Mouse (Mus musculus): Measurements from ENCODE around the gene Frmd4a. TPM values are rescaled to one million over a fixed set of nuclear protein-coding genes. Genes with fewer than 3 reads are reported as not detected.
"Not testable (repeated sequence)": the region's sequence is repeated elsewhere in the genome, so short reads cannot be mapped to it uniquely, and the experiment has no call there.

The Frmd4a gene
- polyA plus RNA-seq, 1 experiment from 2014 or later = 13.7 TPM

DNA sequence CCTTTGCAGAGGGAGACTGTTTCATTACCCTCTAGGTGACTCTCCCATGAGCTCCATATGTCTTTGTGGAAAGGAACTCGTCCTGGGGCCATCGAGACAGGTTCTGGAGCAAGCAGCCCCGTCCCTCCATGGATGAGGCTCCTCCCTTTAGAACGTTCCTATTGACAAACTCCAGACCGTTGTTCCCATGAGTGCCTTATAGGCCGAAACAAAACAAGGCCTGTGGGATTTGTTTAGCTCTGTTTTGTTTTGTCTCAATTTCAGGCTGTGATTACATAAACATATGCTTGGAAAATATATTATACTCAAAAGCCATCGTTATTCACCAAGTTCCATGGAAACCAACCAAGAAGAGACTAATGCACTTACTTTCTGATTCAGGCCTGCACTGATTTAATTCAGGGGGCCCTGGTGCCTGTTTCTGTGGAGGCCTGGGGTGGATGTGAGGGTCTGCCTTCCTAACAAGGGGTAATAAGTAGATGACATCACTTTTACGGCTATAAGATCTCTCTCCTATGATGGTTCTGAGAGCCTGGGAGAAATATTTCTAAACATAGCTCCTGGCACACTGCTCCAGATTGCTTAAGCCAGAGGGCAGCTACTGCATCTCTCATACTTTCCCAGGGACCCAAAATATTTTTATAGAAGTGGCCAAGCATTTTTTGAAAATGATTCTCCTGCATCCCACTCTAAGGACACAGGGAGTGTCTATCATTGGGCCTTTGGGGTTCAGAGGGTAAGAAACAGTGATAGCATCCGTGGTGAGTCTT is 308.9 kb downstream of the Frmd4a start:
- H3K4me3 ChIP-seq (ENCODE audit: low read length) = no peak overlapping the region
- peaks cover 10% of the 10 kb centered on the region for H3K4me1 ChIP-seq (ENCODE audit: control insufficient read depth, insufficient read depth, low read length)
- H3K27me3 ChIP-seq (replicated peaks; ENCODE audit: control insufficient read depth, insufficient read depth, low read length) = no peaks in the 10 kb centered on the region
- no peak overlapping the region for H3K9ac ChIP-seq (ENCODE audit: low read depth, low read length)
- peak; percentile 76 for ATAC-seq
- no peaks in the 10 kb centered on the region for H3K36me3 ChIP-seq (ENCODE audit: control insufficient read depth, insufficient read depth, low read length)
- 44% methylated on average over 9 of the region's 9 CpGs for WGBS
- no peaks in the 10 kb centered on the region for H3K9me3 ChIP-seq (ENCODE audit: control insufficient read depth, low read length)
- H3K27ac ChIP-seq (ENCODE audit: low read length) = peak overlapping the region; percentile 73
- H3K4me2 ChIP-seq (ENCODE audit: low read depth, low read length) = no peak overlapping the region

DNA sequence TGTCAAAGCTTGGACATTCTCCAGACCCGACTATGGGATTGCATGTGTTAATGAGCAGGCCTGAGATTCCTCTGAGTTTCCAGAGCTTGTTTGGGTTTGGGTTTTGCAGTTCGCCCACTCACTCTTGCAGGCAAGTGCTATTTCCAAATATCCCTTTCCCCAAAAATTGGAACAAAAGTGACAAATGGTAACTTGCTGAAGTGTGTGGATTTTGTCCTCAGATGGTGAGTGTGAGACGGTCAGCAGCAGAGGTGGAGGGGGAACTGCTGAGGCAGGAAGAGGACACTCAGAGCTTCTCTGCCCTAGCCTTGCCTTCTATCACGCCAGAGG is 309.5 kb downstream of the Frmd4a start:
- H3K4me2 ChIP-seq (ENCODE audit: low read depth, low read length) = no peak overlapping the region
- H3K27me3 ChIP-seq (replicated peaks; ENCODE audit: control insufficient read depth, insufficient read depth, low read length) = no peaks in the 10 kb centered on the region
- H3K27ac ChIP-seq (ENCODE audit: low read length) = peak overlapping the region; percentile 73
- H3K9ac ChIP-seq (ENCODE audit: low read depth, low read length) = no peak overlapping the region
- peaks cover 14% of the 10 kb centered on the region for H3K4me1 ChIP-seq (ENCODE audit: control insufficient read depth, insufficient read depth, low read length)
- peak; percentile 38 for ATAC-seq
- no peaks in the 10 kb centered on the region for H3K36me3 ChIP-seq (ENCODE audit: control insufficient read depth, insufficient read depth, low read length)
- no peaks in the 10 kb centered on the region for H3K9me3 ChIP-seq (ENCODE audit: control insufficient read depth, low read length)
- no peak overlapping the region for H3K4me3 ChIP-seq (ENCODE audit: low read length)
- 52% methylated on average over 4 of the region's 4 CpGs for WGBS

DNA sequence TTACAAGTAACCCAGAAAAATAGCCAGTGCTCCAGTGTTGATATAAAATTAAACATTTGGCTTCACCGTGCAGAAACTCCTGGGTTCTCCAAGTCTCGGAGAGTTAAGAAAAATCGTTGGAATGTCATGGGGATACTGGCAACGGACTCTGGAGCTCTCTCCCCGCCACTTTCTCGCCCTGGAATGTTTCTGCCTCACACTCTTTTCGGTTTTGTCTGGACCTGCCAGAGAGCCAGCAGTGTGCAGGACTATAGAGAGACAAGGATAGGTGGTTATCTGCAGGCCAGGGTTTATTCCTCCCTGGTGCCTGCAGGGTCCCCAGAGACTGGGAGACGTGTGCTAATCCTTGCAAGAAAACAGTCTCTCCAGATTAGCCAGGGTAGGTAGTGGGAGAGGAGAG is 314.9 kb downstream of the Frmd4a start:
- Histone ChIP-seq H3K27me3 (replicated peaks; ENCODE audit: control insufficient read depth, insufficient read depth, low read length) (no peaks in the 10 kb centered on the region), H3K9ac (ENCODE audit: low read depth, low read length) (no peak overlapping the region), H3K9me3 (ENCODE audit: control insufficient read depth, low read length) (no peaks in the 10 kb centered on the region), H3K4me3 (ENCODE audit: low read length) (no peak overlapping the region), H3K4me1 (ENCODE audit: control insufficient read depth, insufficient read depth, low read length) (peaks cover 21% of the 10 kb centered on the region), H3K4me2 (ENCODE audit: low read depth, low read length) (no peak overlapping the region), H3K36me3 (ENCODE audit: control insufficient read depth, insufficient read depth, low read length) (no peaks in the 10 kb centered on the region), H3K27ac (ENCODE audit: low read length) (peak overlapping the region; percentile 43; the same call in 1 of the 2 replicates)
- 45% methylated on average over 8 of the region's 8 CpGs for WGBS
- no peak for ATAC-seq

DNA sequence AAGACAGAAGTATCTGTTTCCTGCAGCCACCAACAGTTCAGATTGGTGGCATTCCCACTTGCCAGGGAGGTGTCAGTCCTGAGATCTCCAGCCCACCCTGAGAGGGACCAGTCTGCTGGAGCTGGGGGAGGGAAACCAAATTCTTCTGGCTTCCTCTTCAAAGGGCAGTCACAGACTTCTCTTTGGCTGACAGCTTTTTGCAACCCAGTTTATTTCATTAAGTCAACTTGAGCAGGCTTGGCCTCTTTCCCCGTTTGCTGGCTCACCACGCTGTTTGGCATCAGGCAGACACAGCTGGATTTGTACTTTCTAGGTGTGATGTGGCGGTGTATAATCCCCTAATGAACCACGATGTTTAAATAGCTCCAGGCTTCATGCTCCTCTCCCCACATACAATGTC is 316.7 kb downstream of the Frmd4a start:
- Histone ChIP-seq H3K27me3 (replicated peaks; ENCODE audit: control insufficient read depth, insufficient read depth, low read length) (no peaks in the 10 kb centered on the region), H3K4me2 (ENCODE audit: low read depth, low read length) (no peak overlapping the region), H3K4me3 (ENCODE audit: low read length) (no peak overlapping the region), H3K9me3 (ENCODE audit: control insufficient read depth, low read length) (no peaks in the 10 kb centered on the region), H3K27ac (ENCODE audit: low read length) (peak overlapping the region; percentile 25; the same call in 1 of the 2 replicates), H3K4me1 (ENCODE audit: control insufficient read depth, insufficient read depth, low read length) (peaks cover 16% of the 10 kb centered on the region), H3K36me3 (ENCODE audit: control insufficient read depth, insufficient read depth, low read length) (no peaks in the 10 kb centered on the region), H3K9ac (ENCODE audit: low read depth, low read length) (no peak overlapping the region)
- ATAC-seq = peak; percentile 31; the same call in 1 of the 2 replicates
- 29% methylated on average over 4 of the region's 4 CpGs for WGBS

DNA sequence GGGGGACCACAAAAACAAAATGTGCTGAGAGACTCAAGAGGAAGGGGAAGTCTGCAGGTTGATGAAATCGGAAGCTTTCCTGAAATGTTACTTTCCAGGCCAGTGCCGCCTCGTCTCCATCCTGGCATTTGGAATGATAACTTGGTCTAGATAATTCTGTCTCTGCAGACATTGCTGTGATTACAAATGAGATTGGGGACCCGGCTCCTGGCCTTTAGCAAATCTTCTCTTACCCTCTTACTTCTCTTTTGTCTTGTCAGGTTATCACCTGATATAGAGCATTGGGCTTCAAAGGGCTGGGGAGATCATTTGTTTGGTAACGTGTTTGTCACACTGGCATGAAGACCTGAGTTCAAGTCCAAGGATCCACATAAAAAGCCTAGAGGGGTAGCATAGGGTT is 317.4 kb downstream of the Frmd4a start:
- no peak for ATAC-seq
- WGBS = 81% methylated on average over 5 of the region's 5 CpGs
- Histone ChIP-seq H3K9me3 (ENCODE audit: control insufficient read depth, low read length) (no peaks in the 10 kb centered on the region), H3K4me2 (ENCODE audit: low read depth, low read length) (no peak overlapping the region), H3K9ac (ENCODE audit: low read depth, low read length) (no peak overlapping the region), H3K36me3 (ENCODE audit: control insufficient read depth, insufficient read depth, low read length) (no peaks in the 10 kb centered on the region), H3K27ac (ENCODE audit: low read length) (no peak overlapping the region), H3K27me3 (replicated peaks; ENCODE audit: control insufficient read depth, insufficient read depth, low read length) (no peaks in the 10 kb centered on the region), H3K4me1 (ENCODE audit: control insufficient read depth, insufficient read depth, low read length) (peaks cover 16% of the 10 kb centered on the region), H3K4me3 (ENCODE audit: low read length) (no peak overlapping the region)

DNA sequence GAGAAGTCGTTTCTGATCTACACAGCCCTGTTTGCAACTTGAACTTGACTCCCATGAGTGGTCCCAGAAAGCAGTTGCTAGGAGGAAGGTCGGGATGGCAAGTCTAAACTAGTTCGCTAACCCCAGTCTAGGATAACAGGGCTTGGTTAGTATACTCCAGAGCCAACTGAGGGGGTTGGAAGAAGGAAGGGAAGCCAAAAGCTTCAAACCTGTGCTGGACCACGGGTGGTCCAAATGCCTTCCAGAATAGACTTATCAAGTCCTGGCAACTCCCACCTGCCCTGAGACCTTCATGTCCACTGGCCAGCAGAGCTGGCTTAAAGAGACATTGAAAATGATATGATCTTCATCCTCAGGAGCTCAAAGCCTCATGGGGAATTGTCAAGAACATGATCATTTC is 318.4 kb downstream of the Frmd4a start:
- Histone ChIP-seq H3K4me1 (ENCODE audit: control insufficient read depth, insufficient read depth, low read length) (peaks cover 16% of the 10 kb centered on the region), H3K9ac (ENCODE audit: low read depth, low read length) (no peak overlapping the region), H3K4me3 (ENCODE audit: low read length) (no peak overlapping the region), H3K27ac (ENCODE audit: low read length) (no peak overlapping the region), H3K27me3 (replicated peaks; ENCODE audit: control insufficient read depth, insufficient read depth, low read length) (no peaks in the 10 kb centered on the region), H3K36me3 (ENCODE audit: control insufficient read depth, insufficient read depth, low read length) (no peaks in the 10 kb centered on the region), H3K9me3 (ENCODE audit: control insufficient read depth, low read length) (no peaks in the 10 kb centered on the region), H3K4me2 (ENCODE audit: low read depth, low read length) (no peak overlapping the region)
- ATAC-seq = no peak
- 73% methylated on average over 4 of the region's 4 CpGs for WGBS

DNA sequence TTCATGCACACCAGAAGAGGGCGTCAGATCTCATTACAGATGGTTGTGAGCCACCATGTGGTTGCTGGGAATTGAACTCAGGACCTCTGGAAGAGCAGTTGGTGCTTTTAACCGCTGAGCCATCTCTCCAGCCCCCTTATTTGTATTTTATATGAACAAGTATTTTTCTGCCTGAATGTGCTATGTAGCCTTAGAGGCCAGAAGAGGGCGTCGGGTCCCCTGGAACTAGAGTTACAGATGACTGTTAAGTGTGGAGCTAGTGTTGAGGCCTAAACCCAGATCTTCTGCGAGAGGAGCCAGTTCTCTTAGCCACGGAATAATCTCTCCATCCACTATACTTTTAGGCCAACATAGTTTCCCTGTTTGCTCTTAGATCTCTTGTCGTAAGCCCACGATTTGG is 320.8 kb downstream of the Frmd4a start:
- not testable (repeated sequence) for ATAC-seq

DNA sequence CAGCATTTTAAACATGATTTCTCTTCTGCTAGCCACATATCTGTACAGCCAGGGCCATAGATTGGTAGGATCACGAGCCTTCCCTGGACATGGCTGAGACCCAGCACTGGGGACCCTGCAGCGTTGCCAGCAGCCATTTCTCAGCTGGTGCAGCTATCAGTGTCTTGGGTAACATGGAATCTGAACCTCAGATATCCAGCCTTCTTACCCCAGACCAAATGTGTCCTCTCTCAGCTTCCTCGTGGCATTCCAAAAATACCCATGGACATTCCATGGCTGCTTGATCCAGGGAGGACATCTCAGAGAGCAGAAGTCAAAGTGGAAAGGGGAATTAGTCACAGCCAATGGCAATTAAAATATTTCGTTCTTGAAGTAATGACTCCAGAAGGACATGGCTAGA is 321.6 kb downstream of the Frmd4a start:
- 58% methylated on average over 4 of the region's 4 CpGs for WGBS
- H3K36me3 ChIP-seq (ENCODE audit: control insufficient read depth, insufficient read depth, low read length) = no peaks in the 10 kb centered on the region
- peaks cover 4% of the 10 kb centered on the region; the same call in 1 of the 2 replicates for H3K4me1 ChIP-seq (ENCODE audit: control insufficient read depth, insufficient read depth, low read length)
- H3K4me3 ChIP-seq (ENCODE audit: low read length) = no peak overlapping the region
- H3K9me3 ChIP-seq (ENCODE audit: control insufficient read depth, low read length) = peaks cover under 1% of the 10 kb centered on the region; the same call in 1 of the 2 replicates
- no peak overlapping the region for H3K4me2 ChIP-seq (ENCODE audit: low read depth, low read length)
- H3K27ac ChIP-seq (ENCODE audit: low read length) = no peak overlapping the region
- ATAC-seq = no peak
- H3K27me3 ChIP-seq (replicated peaks; ENCODE audit: control insufficient read depth, insufficient read depth, low read length) = no peaks in the 10 kb centered on the region
- H3K9ac ChIP-seq (ENCODE audit: low read depth, low read length) = no peak overlapping the region

More for the DNA sequence above, 320.8 kb downstream of the Frmd4a start:
- not testable (repeated sequence) for H3K4me2 ChIP-seq (ENCODE audit: low read depth, low read length); H3K27me3 ChIP-seq (replicated peaks; ENCODE audit: control insufficient read depth, insufficient read depth, low read length); H3K36me3 ChIP-seq (ENCODE audit: control insufficient read depth, insufficient read depth, low read length); H3K9me3 ChIP-seq (ENCODE audit: control insufficient read depth, low read length); H3K9ac ChIP-seq (ENCODE audit: low read depth, low read length); H3K27ac ChIP-seq (ENCODE audit: low read length); H3K4me3 ChIP-seq (ENCODE audit: low read length)
- peaks cover 12% of the 10 kb centered on the region for H3K4me1 ChIP-seq (ENCODE audit: control insufficient read depth, insufficient read depth, low read length)
- 60% methylated on average over 8 of the region's 8 CpGs for WGBS

DNA sequence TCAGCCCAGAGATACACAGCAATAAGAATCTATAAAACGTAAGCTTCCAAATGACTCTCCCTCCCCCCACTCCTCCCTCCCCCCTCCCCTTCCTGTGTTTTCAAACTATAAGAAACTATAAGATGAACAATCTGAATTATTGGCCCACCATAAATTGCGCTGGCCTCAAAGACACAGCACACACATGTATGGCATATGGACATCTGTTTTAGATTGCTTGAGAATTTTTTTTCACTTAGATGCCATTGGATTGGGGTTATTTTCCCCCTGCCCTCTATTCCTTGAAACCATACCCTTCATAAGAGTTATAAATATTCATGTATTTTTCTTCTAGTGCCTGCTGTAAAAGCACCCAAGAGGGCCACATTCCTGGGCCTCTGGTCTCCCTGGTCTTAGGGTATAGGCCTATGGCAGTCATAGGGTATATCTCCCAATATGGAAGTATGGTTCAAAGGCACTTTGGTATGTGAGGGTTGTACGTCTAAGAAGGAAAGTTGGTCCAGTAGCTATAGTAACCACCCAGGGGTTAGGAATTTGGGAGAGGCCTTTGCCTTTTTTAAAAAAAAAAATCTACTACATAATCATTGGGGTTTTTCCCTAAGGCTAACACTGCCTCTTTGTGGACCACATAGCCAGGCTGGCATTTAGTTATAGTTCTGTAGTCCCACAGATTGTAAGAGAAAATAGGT is 322.2 kb downstream of the Frmd4a start:
- Histone ChIP-seq H3K4me2 (ENCODE audit: low read depth, low read length) (no peak overlapping the region), H3K4me1 (ENCODE audit: control insufficient read depth, insufficient read depth, low read length) (no peaks in the 10 kb centered on the region), H3K36me3 (ENCODE audit: control insufficient read depth, insufficient read depth, low read length) (no peaks in the 10 kb centered on the region), H3K4me3 (ENCODE audit: low read length) (no peak overlapping the region), H3K27ac (ENCODE audit: low read length) (no peak overlapping the region), H3K9ac (ENCODE audit: low read depth, low read length) (no peak overlapping the region), H3K9me3 (ENCODE audit: control insufficient read depth, low read length) (peaks cover 4% of the 10 kb centered on the region; the same call in 1 of the 2 replicates), H3K27me3 (replicated peaks; ENCODE audit: control insufficient read depth, insufficient read depth, low read length) (no peaks in the 10 kb centered on the region)
- WGBS = 66% methylated on average over 3 of the region's 3 CpGs
- no peak for ATAC-seq

All from intestine, embryonic 16.5 days (tissue).